Mouse (Mus musculus) monocyte, adult 5-6 weeks (primary cell): Measurements from ENCODE around the gene Dazap1. TPM values are rescaled to one million over a fixed set of nuclear protein-coding genes. Genes with fewer than 3 reads are reported as not detected.

Experiments used
- ATAC-seq: fragments of 153-309, 156-312 bp; replicated peaks from 2 replicates; pipeline ENCODE4 v1.8.0; 2017; ENCODE audit warnings: mild to moderate bottlenecking; ENCODE audit not compliant: low TSS enrichment, insufficient number of reproducible peaks, severe bottlenecking, poor library complexity, low FRiP score
- total RNA-seq: library from RNA; stranded (forward); fragments of 200-1000, 200-491, 200-594 nt; gene quantifications from 3 replicates; pipeline ENCODE4 v1.2.3, GENCODE M21; 2017

The Dazap1 gene
- total RNA-seq, 1 experiment from 2014 or later: 92.5 TPM

DNA sequence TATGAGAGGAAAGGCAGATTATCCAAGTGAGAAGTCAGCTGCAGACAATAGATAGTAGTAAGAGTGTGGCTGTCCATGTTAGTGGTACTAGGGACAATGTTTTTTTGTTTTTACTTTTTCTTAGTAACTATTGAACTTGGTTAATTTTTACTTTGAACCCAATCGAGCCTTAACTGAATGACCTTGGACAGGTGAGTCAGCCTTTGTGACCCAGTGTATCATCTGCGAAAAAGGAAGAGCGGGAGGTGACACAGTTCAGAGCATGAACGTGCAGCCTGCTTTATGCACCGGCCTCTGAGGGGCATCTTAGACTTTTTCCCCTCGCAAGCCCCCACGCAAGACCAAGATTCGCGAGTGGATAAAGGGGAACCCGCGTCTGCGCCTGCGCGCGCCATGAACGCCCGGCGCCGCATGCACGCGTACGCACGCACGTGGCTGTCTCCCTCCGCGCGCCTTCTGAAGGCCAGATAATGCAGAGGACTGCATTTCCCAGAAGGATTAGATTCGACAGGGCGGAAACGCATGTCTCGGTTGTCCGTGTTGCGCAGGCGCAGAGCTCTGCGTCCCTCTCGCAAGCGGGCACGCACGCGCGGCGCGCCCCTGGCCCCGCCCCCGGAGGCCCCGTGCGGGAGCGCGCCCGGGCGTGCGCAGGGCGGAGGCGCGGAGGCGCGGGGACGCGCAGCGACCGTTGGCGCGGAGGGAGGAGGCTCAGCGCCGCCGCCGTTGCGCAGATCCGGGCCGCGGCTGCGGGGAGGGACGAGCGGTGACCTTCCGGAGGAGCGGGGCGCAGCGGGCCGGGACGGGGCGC lies 3.3 kb downstream of the Dazap1 start:
- peak; percentile 76 for ATAC-seq

DNA sequence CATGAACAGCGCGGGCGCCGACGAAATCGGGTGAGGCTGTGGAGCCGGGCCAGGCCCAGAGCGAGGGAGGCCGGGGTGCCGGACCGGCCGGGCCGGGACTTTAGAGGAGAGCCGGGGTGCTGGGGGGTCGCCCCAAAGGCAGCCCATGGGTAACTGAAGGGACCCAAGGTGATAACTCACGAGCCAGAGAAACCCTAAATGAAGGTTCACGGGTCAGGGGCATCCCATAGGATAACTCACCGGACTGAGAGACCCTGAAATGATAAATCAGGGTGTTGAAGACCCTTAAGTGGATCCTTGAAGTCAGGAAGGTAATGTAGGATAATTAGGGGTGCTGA lies 3.8 kb downstream of the Dazap1 start:
- no peak for ATAC-seq

DNA sequence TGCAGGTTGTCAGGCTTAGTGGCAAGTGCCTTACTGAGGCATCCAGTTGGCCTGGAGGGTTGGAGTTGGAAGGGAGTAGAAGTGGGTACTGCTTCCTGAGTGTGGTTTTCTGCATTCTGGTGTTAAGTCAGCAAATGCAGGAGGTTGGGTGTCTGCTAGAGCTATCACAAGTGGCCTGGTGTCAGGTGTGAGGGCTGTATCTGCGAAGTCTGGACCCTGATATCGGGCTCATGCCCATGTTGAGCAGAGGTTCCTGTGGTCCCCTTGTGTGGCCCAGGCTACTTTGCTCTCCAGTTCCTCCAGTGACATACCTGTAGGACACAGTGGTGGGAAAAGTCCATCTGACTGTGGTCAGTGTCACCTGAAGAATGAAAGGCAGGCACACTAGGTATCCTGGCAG lies 8.8 kb downstream of the Dazap1 start:
- ATAC-seq: no peak

DNA sequence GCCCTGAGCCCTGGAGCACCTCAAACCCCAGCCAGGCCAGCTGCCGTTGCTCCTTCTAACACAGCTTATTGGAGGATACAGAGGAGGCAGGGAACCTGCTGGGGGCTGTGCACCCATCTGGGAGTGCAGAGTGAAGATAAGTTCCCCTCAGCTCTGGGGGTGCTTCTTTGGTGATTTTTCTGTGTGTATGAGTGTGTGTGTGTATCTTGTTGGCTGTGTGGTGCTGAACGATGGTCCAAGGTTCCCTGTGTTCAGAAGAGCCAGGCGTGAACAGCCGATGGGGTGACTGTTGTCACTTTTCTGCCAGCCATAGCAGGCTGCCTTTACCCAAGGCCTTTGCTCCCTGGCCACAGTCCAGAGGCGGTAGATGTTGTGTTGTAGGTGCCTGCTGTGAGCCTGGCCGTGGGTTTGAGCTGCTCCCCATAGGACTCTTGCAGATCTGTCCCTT lies 9.5 kb downstream of the Dazap1 start:
- no peak for ATAC-seq

DNA sequence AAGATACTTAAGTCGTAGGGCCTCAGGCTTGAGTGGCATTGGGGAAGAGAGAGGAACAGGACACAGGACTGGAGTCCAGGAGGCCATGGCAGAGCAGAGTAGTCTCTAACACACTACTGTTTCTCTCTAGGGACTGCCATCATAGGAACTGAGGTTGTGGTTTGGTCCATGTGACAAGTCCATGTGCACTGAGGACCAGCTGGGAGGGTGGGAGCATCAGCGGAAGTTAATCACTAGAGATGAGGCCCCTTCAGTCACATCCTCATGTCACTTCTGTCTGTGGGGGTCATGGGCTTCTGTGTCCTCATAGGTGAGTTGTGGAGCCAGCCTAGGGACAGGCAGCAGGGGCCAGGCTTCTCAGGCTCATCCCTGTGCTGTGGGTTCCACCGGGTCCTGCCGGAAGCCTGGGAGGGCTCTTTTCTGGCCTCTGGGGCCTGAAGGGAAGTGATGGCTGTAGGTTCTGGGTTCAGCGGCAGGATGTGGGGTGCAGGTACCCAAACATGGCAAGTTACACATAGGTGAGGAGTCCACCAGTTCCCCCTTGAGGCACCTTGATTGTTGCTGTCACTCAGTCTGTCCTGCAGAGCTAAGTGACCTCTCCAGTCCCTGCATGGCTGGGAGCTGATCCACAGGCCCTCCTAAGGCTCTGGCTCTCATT lies 10.0 kb downstream of the Dazap1 start:
- ATAC-seq: no peak

DNA sequence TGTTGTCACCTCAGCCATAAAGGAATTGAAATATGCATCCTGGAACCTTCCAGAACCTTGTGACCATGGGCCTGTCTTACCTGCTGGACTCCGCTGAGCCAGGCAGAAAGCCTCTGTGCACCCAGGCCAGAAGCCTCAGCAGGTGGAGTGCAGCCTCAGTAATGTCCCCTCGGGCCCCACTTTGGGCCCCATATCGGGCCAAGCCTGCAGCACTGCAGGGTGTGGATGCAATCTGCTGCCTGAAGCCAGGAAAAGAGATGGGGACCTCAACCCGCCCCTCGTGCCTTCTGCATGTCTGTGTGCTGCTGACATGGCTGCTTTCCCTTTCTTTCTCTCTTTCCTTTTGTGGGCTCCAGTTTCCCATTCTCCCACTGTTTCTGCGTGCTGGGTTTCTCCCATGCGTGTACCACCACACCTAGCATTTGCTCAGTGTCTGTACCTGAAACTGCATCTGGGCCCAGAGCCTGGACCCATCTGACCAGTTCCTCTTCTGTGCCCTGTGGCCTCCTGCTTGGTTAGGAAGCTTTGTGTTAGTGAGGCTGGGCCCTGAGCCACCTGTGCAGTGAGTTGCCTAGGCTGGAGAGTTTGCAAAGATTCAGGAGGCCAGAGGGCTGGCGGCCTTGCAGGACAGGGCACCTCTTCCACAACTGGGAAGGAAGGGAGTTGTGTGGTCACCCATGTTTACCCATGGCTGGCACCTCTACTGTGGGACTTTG lies 10.7 kb downstream of the Dazap1 start:
- ATAC-seq: no peak

DNA sequence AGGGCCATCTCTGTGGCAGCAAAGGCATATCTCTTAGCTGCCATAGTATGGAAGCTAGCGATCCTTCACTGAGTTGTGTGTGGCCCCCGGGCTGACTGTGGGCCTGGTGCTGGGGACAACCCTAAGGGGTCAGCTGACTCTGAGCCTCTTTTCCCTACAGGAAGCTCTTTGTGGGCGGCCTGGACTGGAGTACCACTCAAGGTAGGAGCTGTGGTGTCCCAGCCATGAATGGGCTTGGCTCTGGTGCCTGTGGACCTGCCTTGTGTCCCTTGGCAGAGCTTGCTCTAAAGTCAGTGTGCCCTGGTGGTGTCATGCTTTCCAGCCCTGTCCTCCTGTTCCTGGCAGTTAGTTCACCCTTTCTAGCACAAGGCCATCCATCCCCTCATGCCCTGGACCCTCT lies 12.6 kb downstream of the Dazap1 start:
- no peak for ATAC-seq

DNA sequence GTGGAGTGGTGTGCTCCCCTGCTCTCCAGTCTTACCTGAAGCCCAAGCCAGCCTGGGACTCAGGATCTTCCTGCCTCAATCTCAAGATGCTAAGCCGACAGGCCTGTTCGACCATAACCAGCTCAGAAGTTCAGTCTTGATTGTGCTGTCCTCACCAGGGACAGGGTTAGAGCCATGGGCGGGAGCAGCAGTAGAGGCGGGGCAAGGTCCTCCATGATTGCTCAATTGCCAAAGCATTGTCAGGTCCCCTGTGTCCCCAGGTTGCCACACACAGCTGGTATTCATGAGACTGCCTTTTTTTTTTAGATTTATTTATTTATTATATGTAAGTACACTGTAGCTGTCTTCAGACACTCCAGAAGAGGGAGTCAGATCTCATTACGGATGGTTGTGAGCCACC lies 15.0 kb downstream of the Dazap1 start:
- no peak for ATAC-seq

DNA sequence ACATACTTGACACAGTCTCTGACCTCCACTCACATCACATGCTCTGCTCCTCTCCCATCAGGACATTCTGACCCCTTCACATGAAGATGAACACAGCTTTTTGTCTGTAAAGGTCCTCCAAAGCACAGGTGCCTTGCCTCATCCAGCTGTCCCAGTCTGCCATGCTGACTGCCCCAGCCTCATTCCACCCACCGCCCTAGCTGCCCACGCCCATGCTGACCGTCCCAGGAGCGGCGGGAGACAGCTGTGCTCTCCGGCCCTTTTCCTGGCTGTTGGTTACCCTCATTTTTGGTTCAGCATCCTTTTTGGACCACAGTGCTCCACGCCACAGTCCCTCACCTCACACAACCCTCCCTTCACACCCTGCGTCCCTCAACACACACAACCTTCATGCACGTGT lies 17.1 kb downstream of the Dazap1 start:
- no peak for ATAC-seq

DNA sequence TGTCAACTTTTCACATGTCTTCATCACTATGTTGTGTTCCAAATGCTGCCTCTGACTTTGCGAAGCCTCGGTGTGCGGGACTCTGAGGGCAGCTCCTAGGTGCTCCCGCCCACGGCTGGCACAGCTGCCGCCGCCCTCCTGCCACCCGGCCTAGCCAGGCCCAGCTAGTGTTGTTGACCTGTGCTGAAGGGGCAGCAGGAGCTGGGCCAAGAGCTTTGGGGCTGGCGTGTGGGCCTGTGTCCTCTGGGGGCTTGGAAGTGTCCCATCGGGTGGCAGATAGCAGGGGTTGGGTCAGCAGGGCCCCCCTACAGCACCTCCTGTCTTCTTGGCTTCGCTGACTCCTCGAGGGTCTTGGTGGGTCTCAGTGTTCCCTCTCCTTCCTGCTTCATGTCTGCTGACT lies 18.0 kb downstream of the Dazap1 start:
- ATAC-seq: no peak

DNA sequence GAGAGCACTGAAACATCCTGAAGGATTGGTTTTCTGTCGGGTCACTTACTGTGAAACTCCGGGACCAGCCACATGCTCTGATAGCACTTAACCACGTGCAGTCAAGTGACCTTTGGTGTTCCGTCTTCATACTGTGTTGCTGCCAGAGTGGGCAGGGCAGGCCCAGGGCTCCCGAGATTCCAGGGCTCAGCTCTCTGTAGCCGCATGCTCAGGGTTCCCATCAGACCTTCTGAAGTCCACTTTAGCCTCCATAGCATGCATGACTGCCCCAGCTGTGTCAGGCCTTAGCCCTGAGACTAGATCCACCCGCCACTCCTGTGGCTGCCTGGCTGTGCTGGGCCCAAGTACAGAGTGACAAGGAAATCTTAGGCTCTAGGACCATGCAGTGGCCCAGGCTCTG lies 20.0 kb downstream of the Dazap1 start:
- no peak for ATAC-seq

DNA sequence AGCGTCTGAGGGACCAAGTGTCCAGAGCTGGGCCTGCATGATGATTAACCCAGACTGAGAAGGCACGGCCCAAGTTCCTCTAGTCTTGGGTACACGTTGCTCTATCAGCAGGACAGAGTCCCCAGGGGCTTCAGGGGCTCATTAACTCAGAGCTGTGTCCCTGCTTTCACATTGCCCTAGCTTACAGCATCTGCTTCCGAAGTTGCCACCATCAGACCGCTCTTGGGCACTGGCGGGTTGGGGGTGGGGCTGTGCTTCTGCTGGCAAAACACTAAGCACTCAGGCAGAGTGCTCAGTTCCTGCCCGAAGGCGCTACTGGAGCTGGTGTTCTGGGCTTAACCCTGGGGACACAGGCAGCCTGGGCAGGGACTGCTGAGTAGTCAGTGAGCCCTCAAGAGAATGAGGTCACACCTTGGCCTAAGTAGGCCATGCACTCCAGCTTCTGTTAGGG lies 20.7 kb downstream of the Dazap1 start:
- ATAC-seq: no peak

DNA sequence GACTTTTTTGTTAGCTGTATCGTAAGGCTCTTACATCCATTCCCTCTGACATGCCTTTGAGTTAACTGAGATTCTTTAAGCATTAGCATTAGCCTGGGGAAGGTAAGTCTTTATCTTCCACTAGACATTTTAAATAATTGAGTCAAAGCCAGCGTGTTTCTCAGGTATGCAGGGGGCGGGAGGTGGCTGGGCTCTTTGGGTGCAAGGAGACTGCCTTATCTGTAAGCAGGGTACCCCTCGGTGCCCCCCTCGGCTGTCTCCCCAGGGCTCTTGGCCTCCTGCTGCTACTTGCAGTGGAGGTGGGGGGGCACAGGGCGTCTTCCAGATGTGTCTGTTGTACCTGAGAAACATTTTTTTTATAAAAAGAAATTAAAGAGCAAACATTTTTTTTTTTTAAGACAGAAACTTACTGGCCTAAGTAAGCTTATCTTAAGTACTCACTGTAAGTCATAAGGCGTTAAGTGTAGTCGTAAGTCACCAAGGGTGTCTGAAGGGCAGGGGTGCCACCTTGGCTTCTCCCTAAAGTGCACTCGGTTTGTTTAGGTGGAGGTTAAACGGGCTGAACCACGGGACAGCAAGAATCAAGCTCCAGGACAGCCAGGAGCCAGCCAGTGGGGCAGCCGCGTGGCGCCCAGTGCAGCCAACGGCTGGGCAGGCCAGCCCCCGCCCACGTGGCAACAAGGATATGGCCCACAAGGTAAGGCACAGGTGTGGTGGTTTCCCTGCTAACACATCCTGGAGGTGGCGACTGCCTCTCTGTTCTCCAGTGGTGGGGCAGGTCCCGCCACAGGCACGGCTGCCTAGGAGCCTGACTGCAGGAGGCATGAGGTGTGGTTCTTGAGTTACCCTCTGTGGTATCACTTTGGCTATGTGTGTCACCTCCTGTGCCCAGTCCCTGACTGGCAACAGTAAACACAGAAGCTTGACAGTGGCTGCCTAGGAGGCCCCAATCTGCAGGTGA lies 21.5 kb downstream of the Dazap1 start:
- no peak for ATAC-seq

DNA sequence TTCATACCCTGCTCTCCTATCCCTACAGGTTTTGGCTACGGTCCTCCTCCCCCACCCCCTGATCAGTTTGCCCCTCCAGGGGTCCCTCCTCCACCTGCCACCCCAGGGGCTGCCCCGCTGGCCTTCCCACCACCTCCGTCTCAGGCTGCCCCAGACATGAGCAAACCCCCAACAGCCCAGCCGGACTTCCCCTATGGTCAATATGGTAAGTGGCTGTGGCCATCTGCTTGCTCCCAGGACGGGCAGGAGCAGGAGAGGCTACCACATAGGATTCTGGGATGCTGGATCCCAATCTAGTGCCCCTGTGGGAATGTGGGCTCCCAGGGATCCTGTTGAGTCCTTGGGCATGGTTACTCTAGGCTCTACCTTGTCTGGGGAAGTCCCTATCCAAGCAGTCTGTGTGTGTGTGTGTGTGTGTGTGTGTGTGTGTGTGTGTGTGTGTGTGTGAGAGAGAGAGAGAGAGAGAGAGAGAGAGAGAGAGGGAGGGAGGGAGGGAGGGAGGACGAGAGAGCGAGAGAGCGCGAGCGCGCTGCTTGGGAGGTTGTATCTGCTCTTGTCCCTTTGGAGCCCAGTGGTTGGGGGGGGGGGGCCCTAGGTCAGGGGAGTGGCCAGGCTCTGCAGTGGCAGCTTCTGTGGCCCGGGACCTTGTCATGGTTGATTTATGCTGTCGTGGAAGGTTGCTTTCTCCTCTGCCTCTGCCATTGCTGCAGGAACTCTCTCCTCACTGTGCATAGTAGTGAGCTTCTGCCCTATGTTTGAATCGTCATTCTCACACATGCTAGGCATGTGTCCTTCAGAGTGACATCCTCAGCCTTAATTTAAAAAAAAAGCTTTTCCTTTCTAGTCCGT lies 24.2 kb downstream of the Dazap1 start:
- ATAC-seq: no peak

DNA sequence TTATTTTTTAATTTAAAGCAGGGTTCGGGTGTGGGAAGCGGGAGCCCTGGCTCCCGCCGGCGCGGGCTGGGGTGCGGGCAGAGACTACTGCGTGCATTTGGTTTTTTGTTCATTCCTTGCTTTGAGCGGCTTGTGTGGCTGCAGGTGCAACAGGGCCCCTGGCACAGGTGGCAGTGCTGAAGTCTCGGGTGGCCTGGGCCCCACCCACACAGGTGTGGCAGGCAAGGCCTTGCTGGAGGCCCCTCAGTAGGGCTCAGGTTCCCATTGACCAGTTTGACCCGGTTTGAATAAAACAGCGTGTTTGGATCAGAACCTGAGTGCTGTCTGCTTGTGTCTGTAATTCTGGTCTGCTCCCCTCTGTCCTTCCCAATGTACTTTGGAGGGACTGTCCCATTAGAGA lies 26.8 kb downstream of the Dazap1 start:
- ATAC-seq: no peak

DNA sequence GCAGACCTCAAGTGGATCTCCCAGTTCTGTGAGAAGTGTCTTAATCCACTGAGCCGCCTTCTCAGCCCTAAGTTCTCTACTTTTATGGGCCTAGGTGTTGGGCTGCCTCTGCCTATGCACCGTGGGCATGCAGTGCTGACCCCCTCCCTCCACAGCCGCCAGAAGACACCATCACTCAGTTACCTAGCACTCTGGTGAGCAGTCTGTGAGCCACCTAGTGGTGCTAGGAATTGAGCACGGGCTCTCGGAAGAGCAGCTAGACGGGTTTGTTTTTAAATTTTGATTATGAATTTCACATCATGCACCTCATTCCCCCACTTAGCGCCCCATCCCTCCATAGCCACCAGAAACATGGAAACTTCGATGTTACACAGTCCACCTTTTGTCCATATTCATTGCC lies 27.4 kb downstream of the Dazap1 start:
- no peak for ATAC-seq

DNA sequence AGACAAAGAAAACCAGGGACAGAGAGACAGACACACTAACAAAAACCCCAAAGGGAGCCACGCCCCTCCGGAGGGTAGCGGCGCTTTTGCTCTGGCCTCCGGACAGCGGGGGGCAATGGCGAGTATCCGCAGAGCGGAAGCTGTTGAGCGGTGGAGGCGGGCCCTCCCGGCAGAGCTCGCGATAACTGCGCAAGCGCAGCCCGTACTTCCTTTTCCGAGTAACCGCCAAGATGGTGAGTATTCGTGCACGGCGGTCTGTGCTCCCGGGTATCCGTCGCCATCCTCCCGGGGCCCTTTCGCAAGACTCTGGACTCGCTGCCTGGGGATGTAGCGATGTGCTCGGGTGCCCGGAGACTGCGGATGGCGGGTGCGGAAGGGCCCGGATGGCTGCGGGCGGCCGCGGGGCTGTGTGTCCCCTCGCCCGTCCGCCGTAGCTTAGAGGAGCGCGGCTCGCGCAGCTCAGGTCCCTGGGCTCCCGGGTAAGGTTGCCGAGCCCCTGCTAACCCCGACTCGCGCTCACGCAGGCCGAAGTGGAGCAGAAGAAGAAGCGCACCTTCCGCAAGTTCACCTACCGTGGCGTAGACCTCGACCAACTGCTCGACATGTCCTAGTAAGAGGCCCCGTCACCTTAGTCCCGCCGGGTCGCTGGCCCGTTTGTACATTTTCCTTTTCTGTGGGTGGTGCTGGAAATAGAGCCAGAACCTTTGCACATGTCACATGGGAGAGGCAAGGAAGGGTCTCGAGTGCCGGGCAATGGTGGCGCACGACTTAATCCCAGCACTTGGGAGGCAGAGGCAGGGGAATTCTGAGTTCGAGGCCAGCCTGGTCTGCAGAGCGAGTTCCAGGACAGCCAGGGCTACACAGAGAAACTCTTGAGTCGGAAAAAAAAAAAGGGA lies 31.2 kb downstream of the Dazap1 start, which contains the start of gene Rps15:
Gene Rps15 (plus strand): TSS at position 203 of the 896 bp plus-strand sequence.
- ATAC-seq: peak; percentile 91
